Mouse (Mus musculus): ENCODE data around the gene Gm10638. TPM values are rescaled to one million over a fixed set of nuclear protein-coding genes. Genes with fewer than 3 reads are reported as not detected.

Gene Gm10638
- polyA plus RNA-seq, 1 experiment from 2014 or later, result 6.8 TPM

- no peak overlapping the region for H3K9ac ChIP-seq (ENCODE audit: low read depth, low read length)
These were observed 14.6 kb upstream of the Gm10638 start for GRCm38 (mm10) chr8:86730860-86731259.

GRCm38 (mm10) chr8:86734171-86734570, 11.3 kb upstream of the Gm10638 start:
- WGBS, result 64% methylated on average over 4 of the region's 4 CpGs
- H3K36me3 ChIP-seq (ENCODE audit: control insufficient read depth, insufficient read depth, low read length), result no peaks in the 10 kb centered on the region
- H3K4me3 ChIP-seq (ENCODE audit: low read depth, low read length), result no peak overlapping the region
- H3K9ac ChIP-seq (ENCODE audit: low read depth, low read length), result no peak overlapping the region
- H3K27ac ChIP-seq (ENCODE audit: low read length), result no peak overlapping the region
- no peak overlapping the region for H3K4me2 ChIP-seq (ENCODE audit: low read length)
- peaks cover 7% of the 10 kb centered on the region; the same call in 1 of the 2 replicates for H3K4me1 ChIP-seq (ENCODE audit: control insufficient read depth, insufficient read depth, low read length)
- no peaks in the 10 kb centered on the region for H3K27me3 ChIP-seq (ENCODE audit: control insufficient read depth, insufficient read depth, low read depth, low read length)
- no peak for ATAC-seq
- H3K9me3 ChIP-seq (replicated peaks; ENCODE audit: control insufficient read depth, low read length, poor library complexity, severe bottlenecking), result no peaks in the 10 kb centered on the region

More at GRCm38 (mm10) chr8:86730860-86731259, 14.6 kb upstream of the Gm10638 start:
- H3K4me3 ChIP-seq (ENCODE audit: low read depth, low read length), result no peak overlapping the region
- H3K4me1 ChIP-seq (ENCODE audit: control insufficient read depth, insufficient read depth, low read length), result peaks cover 27% of the 10 kb centered on the region
- no peak for ATAC-seq
- H3K36me3 ChIP-seq (ENCODE audit: control insufficient read depth, insufficient read depth, low read length), result peaks cover 2% of the 10 kb centered on the region; the same call in 1 of the 2 replicates
- 86% methylated on average over 1 of the region's 1 CpGs for WGBS
- no peak overlapping the region for H3K4me2 ChIP-seq (ENCODE audit: low read length)
- no peak overlapping the region for H3K27ac ChIP-seq (ENCODE audit: low read length)
- no peaks in the 10 kb centered on the region for H3K9me3 ChIP-seq (replicated peaks; ENCODE audit: control insufficient read depth, low read length, poor library complexity, severe bottlenecking)
- H3K27me3 ChIP-seq (ENCODE audit: control insufficient read depth, insufficient read depth, low read depth, low read length), result no peaks in the 10 kb centered on the region

DNA sequence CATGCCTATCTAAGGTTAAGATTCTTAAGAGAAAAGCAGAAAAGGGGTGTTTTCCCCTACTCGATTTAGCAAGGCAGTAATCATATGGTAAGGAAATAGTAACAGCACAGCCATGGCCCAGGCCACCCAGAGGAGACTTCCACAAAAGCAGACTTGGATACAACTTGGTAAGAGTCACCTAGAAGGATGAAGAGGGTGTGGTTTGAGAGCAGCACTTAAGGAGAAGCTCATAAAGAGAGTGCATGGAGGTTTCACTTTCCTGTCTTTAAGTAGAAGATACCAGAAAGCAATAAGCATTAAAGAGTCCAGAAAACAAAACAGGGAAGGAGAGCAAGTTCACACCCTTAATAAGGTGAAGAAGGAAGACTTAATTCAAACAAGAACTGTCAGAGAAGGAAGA, 10.5 kb upstream of the Gm10638 start:
- no peak overlapping the region for H3K4me2 ChIP-seq (ENCODE audit: low read length)
- no peak for ATAC-seq
- no peaks in the 10 kb centered on the region for H3K36me3 ChIP-seq (ENCODE audit: control insufficient read depth, insufficient read depth, low read length)
- 92% methylated on average over 1 of the region's 1 CpGs for WGBS
- H3K9me3 ChIP-seq (replicated peaks; ENCODE audit: control insufficient read depth, low read length, poor library complexity, severe bottlenecking), result no peaks in the 10 kb centered on the region
- peaks cover 7% of the 10 kb centered on the region; the same call in 1 of the 2 replicates for H3K4me1 ChIP-seq (ENCODE audit: control insufficient read depth, insufficient read depth, low read length)
- H3K27ac ChIP-seq (ENCODE audit: low read length), result no peak overlapping the region
- no peaks in the 10 kb centered on the region for H3K27me3 ChIP-seq (ENCODE audit: control insufficient read depth, insufficient read depth, low read depth, low read length)
- no peak overlapping the region for H3K9ac ChIP-seq (ENCODE audit: low read depth, low read length)
- no peak overlapping the region for H3K4me3 ChIP-seq (ENCODE audit: low read depth, low read length)

GRCm38 (mm10) chr8:86735446-86736111, 9.9 kb upstream of the Gm10638 start:
- peaks cover 2% of the 10 kb centered on the region; the same call in 1 of the 2 replicates for H3K4me1 ChIP-seq (ENCODE audit: control insufficient read depth, insufficient read depth, low read length)
- H3K27me3 ChIP-seq (ENCODE audit: control insufficient read depth, insufficient read depth, low read depth, low read length), result no peaks in the 10 kb centered on the region
- no peak overlapping the region for H3K9ac ChIP-seq (ENCODE audit: low read depth, low read length)
- no peaks in the 10 kb centered on the region for H3K36me3 ChIP-seq (ENCODE audit: control insufficient read depth, insufficient read depth, low read length)
- no peak overlapping the region for H3K4me2 ChIP-seq (ENCODE audit: low read length)
- no peak for ATAC-seq
- WGBS, result 43% methylated on average over 3 of the region's 3 CpGs
- H3K27ac ChIP-seq (ENCODE audit: low read length), result no peak overlapping the region
- H3K9me3 ChIP-seq (replicated peaks; ENCODE audit: control insufficient read depth, low read length, poor library complexity, severe bottlenecking), result no peaks in the 10 kb centered on the region
- no peak overlapping the region for H3K4me3 ChIP-seq (ENCODE audit: low read depth, low read length)

DNA sequence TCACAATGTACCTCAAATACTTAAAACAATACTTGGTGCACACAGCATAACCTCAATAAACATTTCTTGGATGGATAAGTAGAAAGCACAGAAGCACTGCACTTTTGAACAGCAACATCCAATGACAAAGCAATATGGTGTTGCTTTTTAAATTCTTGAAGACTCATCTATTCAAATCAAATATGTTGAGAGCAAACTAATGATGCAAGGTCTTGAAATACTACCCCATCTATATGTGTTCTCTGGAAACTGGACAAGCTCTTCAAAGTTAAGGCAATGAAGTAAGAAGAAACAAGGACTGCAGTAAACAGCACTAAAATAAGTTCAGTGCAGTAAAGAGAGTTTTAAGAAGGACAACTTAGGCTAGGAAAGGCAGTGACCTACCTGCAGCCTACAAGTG, 4.6 kb upstream of the Gm10638 start:
- Histone ChIP-seq H3K27ac (ENCODE audit: low read length) (no peak overlapping the region), H3K27me3 (ENCODE audit: control insufficient read depth, insufficient read depth, low read depth, low read length) (no peaks in the 10 kb centered on the region), H3K9me3 (replicated peaks; ENCODE audit: control insufficient read depth, low read length, poor library complexity, severe bottlenecking) (no peaks in the 10 kb centered on the region), H3K4me1 (ENCODE audit: control insufficient read depth, insufficient read depth, low read length) (peaks cover 30% of the 10 kb centered on the region), H3K4me3 (ENCODE audit: low read depth, low read length) (no peak overlapping the region), H3K36me3 (ENCODE audit: control insufficient read depth, insufficient read depth, low read length) (no peaks in the 10 kb centered on the region), H3K4me2 (ENCODE audit: low read length) (no peak overlapping the region), H3K9ac (ENCODE audit: low read depth, low read length) (no peak overlapping the region)
- ATAC-seq, result no peak

DNA sequence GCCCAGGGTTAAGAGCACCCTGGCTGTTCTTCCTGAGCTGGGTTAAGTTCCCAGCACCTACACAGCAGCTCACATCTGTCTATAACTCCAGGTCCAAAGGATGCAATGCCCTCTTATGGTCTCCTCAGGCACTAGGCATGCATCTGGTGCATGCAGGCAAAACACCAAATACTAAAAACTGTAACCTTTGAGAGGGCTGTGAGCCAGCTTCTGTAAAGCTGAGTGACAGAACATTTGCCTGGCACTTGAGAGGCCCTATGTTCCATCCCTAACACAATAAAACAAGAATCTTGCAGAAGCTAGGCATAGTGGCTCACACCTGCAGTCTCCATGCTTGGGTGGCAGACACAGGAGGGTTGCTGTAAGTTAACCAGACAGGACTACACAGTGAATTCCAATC, 3.9 kb upstream of the Gm10638 start:
- Histone ChIP-seq H3K27me3 (ENCODE audit: control insufficient read depth, insufficient read depth, low read depth, low read length) (no peaks in the 10 kb centered on the region), H3K27ac (ENCODE audit: low read length) (no peak overlapping the region), H3K9ac (ENCODE audit: low read depth, low read length) (no peak overlapping the region), H3K9me3 (replicated peaks; ENCODE audit: control insufficient read depth, low read length, poor library complexity, severe bottlenecking) (no peaks in the 10 kb centered on the region), H3K4me3 (ENCODE audit: low read depth, low read length) (no peak overlapping the region), H3K4me1 (ENCODE audit: control insufficient read depth, insufficient read depth, low read length) (peaks cover 32% of the 10 kb centered on the region), H3K4me2 (ENCODE audit: low read length) (no peak overlapping the region), H3K36me3 (ENCODE audit: control insufficient read depth, insufficient read depth, low read length) (no peaks in the 10 kb centered on the region)
- ATAC-seq, result no peak

DNA sequence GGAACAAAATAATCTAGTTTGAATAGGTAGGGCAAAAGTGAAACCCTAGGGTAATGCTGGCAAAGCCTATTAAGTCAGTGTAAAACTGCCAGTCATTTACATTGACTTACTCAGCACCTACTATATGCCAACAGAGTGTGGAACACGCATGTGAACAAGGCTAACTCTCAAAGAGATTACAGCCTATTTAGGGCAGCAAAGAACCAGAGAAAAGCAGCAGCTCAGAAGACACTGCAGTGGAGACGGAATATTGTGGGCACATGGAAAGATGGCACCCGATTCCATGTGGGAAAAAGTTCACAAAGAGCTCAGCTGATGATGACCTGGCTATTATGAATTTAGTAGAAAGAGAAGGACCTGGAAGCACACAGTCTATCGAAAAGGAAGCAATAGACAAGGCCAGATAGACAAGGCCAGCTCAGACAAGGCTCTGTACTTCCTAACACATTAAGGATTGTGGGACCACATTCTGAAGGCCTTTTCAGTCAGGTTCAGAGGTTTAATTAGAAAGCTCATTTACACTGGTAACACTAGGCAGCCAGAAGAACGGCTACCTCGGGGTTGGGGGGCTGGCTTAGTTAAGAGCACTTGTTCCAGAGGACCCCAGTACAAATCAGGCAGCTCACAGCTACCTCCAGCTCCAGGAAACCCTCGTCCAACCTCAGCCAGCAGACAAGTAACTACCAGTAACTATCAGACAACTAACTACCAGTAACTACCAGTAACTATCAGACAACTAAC, 2.7 kb upstream of the Gm10638 start:
- no peak overlapping the region for H3K4me3 ChIP-seq (ENCODE audit: low read depth, low read length)
- H3K9me3 ChIP-seq (replicated peaks; ENCODE audit: control insufficient read depth, low read length, poor library complexity, severe bottlenecking), result no peaks in the 10 kb centered on the region
- no peaks in the 10 kb centered on the region for H3K27me3 ChIP-seq (ENCODE audit: control insufficient read depth, insufficient read depth, low read depth, low read length)
- WGBS, result 73% methylated on average over 7 of the region's 7 CpGs
- no peak overlapping the region; the same call in 1 of the 2 replicates for H3K4me2 ChIP-seq (ENCODE audit: low read length)
- no peak overlapping the region for H3K27ac ChIP-seq (ENCODE audit: low read length)
- no peaks in the 10 kb centered on the region for H3K36me3 ChIP-seq (ENCODE audit: control insufficient read depth, insufficient read depth, low read length)
- ATAC-seq, result no peak
- H3K9ac ChIP-seq (ENCODE audit: low read depth, low read length), result no peak overlapping the region
- H3K4me1 ChIP-seq (ENCODE audit: control insufficient read depth, insufficient read depth, low read length), result peaks cover 35% of the 10 kb centered on the region

- Histone ChIP-seq H3K9ac (ENCODE audit: low read depth, low read length) (peak overlapping the region; percentile 99), H3K4me2 (ENCODE audit: low read length) (peak overlapping the region; percentile 87), H3K27ac (ENCODE audit: low read length) (peak overlapping the region; percentile 98), H3K4me1 (ENCODE audit: control insufficient read depth, insufficient read depth, low read length) (peaks cover 35% of the 10 kb centered on the region), H3K27me3 (ENCODE audit: control insufficient read depth, insufficient read depth, low read depth, low read length) (no peaks in the 10 kb centered on the region), H3K4me3 (ENCODE audit: low read depth, low read length) (peak overlapping the region; percentile 90), H3K9me3 (replicated peaks; ENCODE audit: control insufficient read depth, low read length, poor library complexity, severe bottlenecking) (no peaks in the 10 kb centered on the region), H3K36me3 (ENCODE audit: control insufficient read depth, insufficient read depth, low read length) (no peaks in the 10 kb centered on the region)
- WGBS, result 4% methylated on average over 18 of the region's 18 CpGs
- ATAC-seq, result no peak; the same call in 1 of the 2 replicates
These were observed 932 bp upstream of the Gm10638 start for GRCm38 (mm10) chr8:86744313-86745220.

All from midbrain, embryonic 16.5 days (tissue).